Mouse (Mus musculus) left cerebral cortex, adult 18-20 months (tissue): ENCODE data around the gene Gm13178. TPM values are rescaled to one million over a fixed set of nuclear protein-coding genes. Genes with fewer than 3 reads are reported as not detected.
A peak's percentile ranks its signal among the peaks of the same experiment; 100 is the strongest.

Experiments used
- DNase-seq, 2 experiments: peaks; one replicate each; pipeline ENCODE4 v3.0.0; 2021 to 2022; ENCODE audit warnings: low spot score in 2 of 2, mixed read lengths in 1 of 2
- long read RNA-seq, 2 experiments: library from polyadenylated mRNA; stranded (forward); transcript quantifications; one replicate each; pipeline ENCODE4 v2.0.0; 2021
- total RNA-seq, 2 experiments: library from RNA; stranded (reverse); gene quantifications; 2 replicates each; pipeline ENCODE4 v1.2.3; 2021

Gm13178 gene
- under 1 TPM in 1 of 2 experiments, not detected in 1; 0.65 TPM for total RNA-seq
- long read RNA-seq, experiment 1: 0 reads
- long read RNA-seq, experiment 2: 0 reads

DNA sequence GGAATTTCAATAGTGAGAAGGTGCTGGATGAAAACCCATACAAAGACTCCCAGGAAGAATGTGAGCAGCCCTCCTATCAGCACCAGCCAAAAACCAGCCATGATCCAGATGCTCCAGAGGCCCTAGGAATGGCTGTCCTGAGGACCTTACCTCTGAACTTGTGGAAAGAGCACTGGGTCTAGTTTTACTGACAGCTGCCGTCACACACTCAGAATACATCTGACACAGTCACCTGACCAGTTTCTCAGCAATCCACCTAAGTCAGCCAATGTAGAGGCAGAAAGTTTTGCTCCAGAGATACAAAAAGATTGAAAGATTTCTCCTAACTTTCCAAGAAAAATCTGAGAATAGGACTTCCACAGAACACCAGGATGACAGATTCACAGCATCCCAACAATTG lies at the start of gene Gm13178:
Gene Gm13178 (minus strand): TSS at position 101 of the 400 bp plus-strand sequence.
- no peak for DNase-seq

DNA sequence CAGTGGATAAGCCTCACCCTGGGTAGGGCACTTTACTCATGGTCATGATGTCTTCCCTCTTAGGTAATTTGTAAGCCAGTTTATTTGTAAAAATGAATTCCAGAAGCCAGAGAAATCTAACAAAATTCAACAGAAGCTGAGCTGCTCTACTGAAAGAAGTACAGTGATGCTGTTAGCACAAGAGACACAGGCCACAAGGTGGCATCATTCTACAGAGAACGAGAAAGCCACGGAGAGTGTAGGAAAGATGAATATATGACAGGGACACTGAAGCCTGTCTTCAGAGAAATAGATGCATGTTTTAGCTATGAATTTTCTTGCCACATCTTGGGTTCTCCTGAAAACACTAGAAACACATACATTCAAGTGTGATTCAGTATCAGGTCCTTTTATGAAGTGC lies 44.5 kb upstream of the Gm13178 start:
- peak; percentile 50 to 66 for DNase-seq

DNA sequence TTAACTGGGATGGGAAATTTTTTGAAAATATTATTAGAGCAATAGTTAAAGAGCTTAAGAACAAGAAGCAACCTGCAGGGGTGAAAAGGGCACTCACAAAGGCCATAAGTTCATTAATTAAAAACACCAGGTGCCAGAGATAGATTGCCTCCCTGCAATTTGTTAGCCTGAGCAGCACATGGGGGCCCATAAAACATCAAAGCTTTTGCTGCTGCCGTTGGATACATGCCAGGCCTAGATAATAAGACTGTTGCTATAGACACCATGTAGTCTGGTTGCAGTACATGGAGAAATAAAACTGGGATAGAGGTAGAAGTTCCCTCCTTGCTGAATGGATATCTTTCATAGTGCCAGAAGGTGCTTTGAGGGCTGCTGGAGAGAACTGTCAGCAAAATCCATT lies 27.9 kb upstream of the Gm13178 start:
- no peak for DNase-seq

DNA sequence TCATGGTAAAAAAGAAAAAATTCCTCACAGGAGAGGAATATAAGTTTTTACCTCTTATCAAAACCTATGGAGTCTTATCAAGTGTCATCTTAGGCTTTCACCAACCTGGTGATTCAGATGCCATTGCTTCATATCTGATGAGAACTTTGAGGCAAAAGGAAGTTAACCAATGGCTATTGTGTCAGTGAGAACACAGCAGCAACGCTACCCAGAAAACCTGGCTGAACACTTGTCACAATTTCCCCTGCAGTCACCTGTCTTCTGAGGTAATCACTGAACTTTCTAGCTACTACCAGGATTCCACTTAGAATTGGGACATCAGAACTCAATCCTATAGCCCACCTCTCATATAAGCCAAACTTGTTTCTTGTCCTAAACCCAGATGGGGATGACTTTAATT lies 1.5 kb downstream of the Gm13178 start:
- no peak for DNase-seq

DNA sequence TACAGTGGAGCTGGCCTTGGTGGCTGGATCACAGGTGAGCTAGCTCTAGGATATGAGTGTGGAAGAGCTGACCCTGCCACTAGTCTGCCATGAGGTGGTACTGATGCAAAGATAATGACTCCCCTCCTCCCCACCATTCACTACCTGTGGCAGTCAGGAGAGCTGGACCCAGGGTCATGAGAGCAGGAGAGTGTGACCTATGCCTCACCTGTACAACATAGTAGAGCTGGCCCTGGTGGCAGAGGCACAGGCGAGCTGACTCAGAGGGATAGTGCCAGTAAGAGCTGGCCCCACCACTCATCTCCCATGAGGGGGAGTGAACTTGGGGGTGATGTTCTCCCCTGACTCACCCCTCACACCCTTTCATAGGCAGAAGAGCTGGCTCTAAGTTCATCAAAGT lies 2.9 kb downstream of the Gm13178 start:
- no peak for DNase-seq

DNA sequence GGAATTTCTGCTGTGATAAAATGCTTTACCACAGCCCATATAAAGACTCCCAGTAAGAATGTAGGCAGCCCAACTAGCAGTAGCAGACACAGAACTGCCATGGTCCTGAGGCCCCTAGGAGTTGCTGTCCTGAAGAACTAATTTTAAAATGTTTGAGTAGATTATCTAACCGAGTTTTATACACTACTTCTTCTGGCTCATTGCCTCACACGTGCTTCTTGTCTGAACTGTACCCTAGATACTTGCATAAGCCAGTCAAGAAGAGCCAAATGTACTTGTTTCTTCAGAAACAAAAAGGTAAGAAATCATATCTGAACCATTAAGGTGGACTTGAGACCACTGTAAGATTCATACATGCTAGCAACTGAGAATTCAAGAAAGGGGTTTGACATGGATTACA lies 34.9 kb downstream of the Gm13178 start, which contains the start of gene Gm436:
Gene Gm436 (minus strand): TSS at position 101 of the 400 bp plus-strand sequence.
- DNase-seq: no peak

Other genes starting within 250 kb of the Gm13178 start
- gene 9430007A20Rik, start 201.6 kb downstream of the Gm13178 start, total RNA-seq: not detected
- not detected for gene Gm13124, start 156.3 kb downstream of the Gm13178 start, total RNA-seq
- gene Aadacl4, start 107.7 kb downstream of the Gm13178 start, total RNA-seq: not detected
- gene Gm436, start 35.0 kb downstream of the Gm13178 start, total RNA-seq: not detected
- not detected for gene Gm438, start 65.2 kb upstream of the Gm13178 start, total RNA-seq
- gene Dhrs3, start 171.4 kb upstream of the Gm13178 start, total RNA-seq: 10 to 100 TPM; 32.3 to 34.8 TPM